Mouse (Mus musculus) embryonic fibroblast, embryonic 13.5 days (primary cell): ENCODE data around the gene Ppp4r1.

ENCODE experiments used
- CTCF ChIP-seq: IDR thresholded peaks from 2 replicates; pipeline ENCODE4 v1.5.1; 2011; ENCODE audit warnings: mild to moderate bottlenecking, control low read depth, low read length, moderate library complexity, borderline replicate concordance; ENCODE audit not compliant: insufficient read depth
- POLR2A ChIP-seq: IDR thresholded peaks from 2 replicates; pipeline ENCODE4 v1.6.1; 2011; ENCODE audit warnings: low read depth, mild to moderate bottlenecking, control low read depth, low read length, moderate library complexity

GRCm38 (mm10) chr17:65782551-65783141 is at the start of gene Ppp4r1:
- no peak for TF ChIP-seq POLR2A
- TF ChIP-seq CTCF = no peak
